Mouse (Mus musculus) kidney, postnatal 25 days (tissue): Measurements from ENCODE around the gene Anks6.

Experiments
- DNase-seq, 2 experiments: peaks; one replicate each; pipeline ENCODE4 v3.0.0; 2021; ENCODE audit warnings: mixed read lengths in 2 of 2

Gene Anks6

DNA sequence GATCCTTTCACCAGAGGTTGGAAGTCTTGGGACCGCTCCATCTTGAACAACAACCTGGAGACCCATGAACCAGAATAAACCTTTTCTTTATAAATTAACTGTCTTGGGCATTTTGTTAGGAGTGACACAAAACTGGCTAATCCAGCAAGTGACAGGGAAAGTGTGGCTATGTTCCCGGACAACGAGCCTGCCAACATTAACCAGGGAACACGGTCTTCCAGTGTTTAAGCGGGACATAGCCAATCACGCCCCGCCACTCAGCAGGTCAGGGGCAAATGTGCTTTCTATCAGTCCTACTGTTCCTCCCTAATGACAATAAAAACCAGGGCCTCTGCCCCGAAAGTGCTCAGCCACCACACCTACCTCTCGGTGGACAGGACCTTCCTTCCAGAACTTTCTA, 13.4 kb downstream of the Anks6 start:
- peak in 1 of 2 experiments; percentile 61 for DNase-seq

- DNase-seq, result peak; percentile 92 to 95
Observed at GRCm38 (mm10) chr4:47039586-47039985, 17.6 kb downstream of the Anks6 start.

DNA sequence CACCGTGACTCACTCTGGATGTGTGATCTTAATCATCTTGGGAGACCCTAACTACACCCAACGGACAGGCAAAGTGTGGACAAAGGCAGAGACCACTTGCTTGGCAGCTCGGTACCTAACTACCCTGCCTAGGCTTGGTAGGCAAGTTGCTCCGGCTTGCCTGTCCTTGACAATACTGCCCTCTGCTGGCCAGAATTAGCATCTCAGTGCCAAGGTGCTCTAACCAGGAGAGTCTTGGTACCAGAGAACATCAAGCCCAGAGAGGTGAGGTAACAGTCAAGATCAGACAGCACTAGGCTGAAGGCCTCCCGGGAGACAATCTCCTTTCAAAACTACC, 19.9 kb downstream of the Anks6 start:
- DNase-seq, result peak; percentile 83 to 93

- DNase-seq, result no peak
Observed at GRCm38 (mm10) chr4:47036486-47037320, 20.5 kb downstream of the Anks6 start.

- peak in 1 of 2 experiments; percentile 22 for DNase-seq
Observed at GRCm38 (mm10) chr4:47035536-47035935, 21.7 kb downstream of the Anks6 start.

- DNase-seq, result no peak
Observed at GRCm38 (mm10) chr4:47032171-47032570, 25.1 kb downstream of the Anks6 start.

DNA sequence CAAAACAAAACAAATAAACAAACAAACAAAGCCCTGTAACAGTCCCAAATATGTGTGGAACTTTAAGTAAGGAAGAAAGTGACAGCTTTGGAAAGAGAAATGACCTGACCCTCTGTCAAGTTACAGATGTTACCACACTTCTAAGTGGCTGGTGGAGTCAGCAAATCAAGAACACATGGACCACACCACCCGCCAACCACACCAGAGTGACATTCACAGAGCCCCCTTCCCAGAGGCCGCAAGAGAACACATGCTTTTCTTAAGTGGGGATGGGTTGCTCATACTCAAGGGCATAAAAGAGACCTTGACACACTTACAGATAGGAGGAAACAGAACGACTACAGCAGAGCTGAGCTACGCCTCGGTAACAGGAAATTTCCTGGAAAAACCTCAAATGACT, 28.4 kb downstream of the Anks6 start:
- DNase-seq, result no peak

DNA sequence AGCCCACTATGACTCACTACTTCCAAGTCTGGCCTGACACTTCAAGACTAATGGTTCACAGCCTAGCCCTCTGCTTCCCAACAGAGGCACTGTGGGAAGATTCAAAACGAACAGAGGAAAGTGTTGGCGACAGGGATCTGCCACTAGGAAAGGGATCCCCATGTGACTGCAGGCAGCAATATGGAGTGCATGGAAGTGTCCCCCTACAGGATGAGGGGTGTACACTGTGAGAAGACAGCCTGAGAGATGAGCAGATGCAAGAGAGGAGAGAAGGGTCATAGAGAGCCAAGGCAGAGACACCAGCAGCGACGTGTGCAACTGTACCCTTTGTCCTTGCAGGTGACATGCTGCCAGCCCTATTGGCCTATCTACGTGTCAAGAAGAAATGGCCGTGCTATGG, 33.3 kb downstream of the Anks6 start:
- DNase-seq, result no peak

DNA sequence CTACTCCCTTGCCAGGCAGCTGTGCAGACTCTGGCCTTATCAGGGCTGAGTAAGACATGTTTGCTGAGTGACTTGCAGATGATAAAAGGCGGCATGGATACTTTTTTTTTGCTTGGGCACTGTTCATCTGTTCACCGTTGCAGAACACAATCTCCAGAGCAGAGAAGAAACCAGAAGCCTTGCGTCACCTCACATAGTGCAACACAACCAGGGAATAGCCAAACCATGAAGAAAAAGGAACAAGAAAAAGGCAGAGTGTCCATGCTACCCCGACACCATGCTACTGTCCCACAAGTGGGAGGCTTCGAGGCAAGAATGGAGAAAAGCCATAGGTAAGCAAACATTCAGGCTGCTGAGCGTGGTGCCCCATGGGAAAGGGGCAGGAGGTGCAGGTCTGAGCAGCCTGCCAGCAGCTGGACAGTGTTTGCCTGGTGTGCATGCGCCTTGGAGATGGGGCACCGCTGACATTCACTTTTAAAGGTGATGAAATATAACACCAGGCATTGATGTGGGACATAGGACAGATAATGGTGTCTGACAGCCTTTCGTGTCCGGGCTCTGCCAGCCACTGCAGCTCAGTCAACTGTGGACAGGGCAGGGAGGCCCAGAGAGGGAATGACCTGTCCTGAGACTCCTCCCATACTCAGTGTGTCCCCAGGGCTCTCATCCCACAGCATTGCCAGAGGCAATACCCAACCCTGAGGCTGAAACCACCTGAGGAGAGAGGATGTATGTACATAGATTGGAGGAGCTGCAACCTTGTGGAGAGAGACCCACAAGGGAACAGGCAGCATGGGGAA, 34.2 kb downstream of the Anks6 start:
- DNase-seq, result peak in 1 of 2 experiments; percentile 29

GRCm38 (mm10) chr4:47020563-47020962, 36.7 kb downstream of the Anks6 start:
- peak; percentile 67 to 82 for DNase-seq

- no peak for DNase-seq
Observed at GRCm38 (mm10) chr4:47015156-47015555, 42.1 kb downstream of the Anks6 start.

GRCm38 (mm10) chr4:47012476-47012875, 44.8 kb downstream of the Anks6 start:
- peak; percentile 33 to 56 for DNase-seq

GRCm38 (mm10) chr4:47010400-47011231, 46.6 kb downstream of the Anks6 start:
- DNase-seq, result peak in 1 of 2 experiments; percentile 29

DNA sequence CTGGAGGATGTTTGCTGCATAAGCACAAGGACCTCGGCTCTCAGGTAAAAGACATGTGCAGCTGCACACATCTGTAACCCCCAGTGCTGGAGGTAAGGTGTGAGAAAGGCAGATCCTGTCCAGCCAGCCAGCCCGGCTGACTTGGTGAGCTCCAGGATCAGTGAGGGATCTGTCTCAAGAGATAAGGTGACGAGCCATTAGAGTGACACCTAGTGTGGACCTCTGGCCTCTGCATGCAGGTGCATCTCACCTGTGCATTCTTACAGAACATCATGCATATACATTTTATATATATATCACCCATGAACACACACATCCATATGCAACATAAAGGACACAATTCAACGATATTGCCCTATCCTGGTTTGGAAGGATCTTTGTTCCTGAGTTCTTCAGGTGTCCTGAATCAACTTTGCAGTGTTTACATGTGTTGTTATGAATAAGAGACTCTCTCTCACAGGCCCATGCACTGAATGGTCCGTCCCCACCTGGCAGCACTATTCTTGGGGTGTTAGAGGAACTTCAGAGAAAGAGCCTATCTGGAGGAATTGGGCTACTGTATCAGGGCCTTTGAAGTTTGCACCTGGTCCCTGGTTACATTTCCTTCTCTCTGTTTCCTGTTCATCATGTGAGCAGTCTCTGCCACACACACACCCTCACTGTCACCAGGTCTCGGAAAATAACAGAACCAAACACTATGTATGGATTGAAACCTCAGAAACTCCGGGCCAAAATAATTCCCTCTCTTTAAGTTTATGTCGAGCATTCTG, 56.4 kb downstream of the Anks6 start:
- no peak for DNase-seq

- DNase-seq, result no peak
Observed at GRCm38 (mm10) chr4:46997969-46998368, 59.3 kb downstream of the Anks6 start.

DNA sequence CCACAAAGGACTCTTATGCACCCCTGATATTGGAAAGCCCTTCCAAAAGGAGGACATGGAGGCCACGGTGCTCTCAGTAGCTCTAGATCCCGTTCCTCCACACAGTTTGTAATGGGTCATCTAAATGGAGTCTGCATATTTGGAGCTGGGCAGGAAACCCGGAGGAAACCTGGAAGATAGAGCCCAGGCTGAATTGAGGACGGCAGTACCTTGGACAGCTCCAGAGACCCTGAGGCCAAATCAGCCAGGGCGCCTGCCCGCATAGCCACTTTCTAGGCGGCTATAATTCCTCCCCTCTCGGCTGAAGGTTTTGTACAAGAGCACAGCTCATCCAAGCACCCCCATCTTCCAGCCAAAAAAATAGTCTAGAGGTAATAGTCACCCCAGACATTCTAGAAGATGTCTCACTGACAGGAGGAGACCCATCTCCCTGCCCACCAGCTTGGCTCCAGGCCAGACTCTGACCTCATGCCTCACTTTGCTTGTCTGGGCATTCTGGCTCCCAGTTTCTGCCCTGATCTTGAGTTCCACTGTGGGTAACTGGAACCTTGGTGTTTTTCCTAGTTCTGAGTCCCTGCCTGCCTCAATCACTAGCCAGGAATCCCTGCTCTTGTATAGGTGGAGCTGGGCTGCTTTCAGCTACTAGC, 64.3 kb downstream of the Anks6 start:
- peak; percentile 61 to 68 for DNase-seq

- no peak for DNase-seq
Observed at GRCm38 (mm10) chr4:46991959-46992316, 65.3 kb downstream of the Anks6 start.

GRCm38 (mm10) chr4:46991016-46991958, 65.9 kb downstream of the Anks6 start, which contains the start of gene Gabbr2:
Gene Gabbr2 (minus strand): TSS chr4:46991873.
- DNase-seq, result peak in 1 of 2 experiments; percentile 45

GRCm38 (mm10) chr4:46990281-46991015, 66.8 kb downstream of the Anks6 start:
- DNase-seq, result no peak

GRCm38 (mm10) chr4:46989842-46990241, 67.4 kb downstream of the Anks6 start:
- peak in 1 of 2 experiments; percentile 47 for DNase-seq
